Mouse (Mus musculus): Measurements from ENCODE around the gene Psmb2.

The Psmb2 gene

DNA sequence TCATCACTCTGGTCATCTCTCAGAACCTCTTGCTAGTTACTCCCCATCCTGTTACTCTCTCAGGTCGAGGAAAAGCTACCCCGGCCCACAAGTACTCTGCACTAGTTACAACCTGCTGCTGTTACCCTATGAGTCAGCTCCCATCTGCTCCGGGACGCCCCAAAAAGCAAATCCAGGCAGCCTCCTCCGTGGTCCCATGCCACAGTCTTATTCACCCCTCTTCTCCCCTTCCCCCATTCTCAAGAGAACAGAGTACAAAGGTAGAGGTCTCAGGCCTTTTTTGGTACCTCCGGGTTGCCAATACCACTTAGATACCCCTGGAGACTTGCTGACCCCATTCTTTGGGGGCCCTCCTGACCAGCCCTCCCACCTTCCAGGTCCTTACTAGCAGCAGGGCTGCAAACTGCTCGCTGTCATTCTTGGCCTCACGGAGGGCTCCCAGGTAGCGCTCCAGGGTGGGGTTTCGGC is 74.2 kb downstream of the Psmb2 start:
- intact Hi-C loops (cut with DNase I) = loop anchor here (5.0 kb wide), 1 partner anchor 96 kb away; no protein-coding TSS in a partner anchor

GRCm38 (mm10) chr4:126752024-126752607 is 74.7 kb downstream of the Psmb2 start:
- intact Hi-C loops (cut with DNase I) = loop anchor here (5.0 kb wide), 1 partner anchor 95 kb away; no protein-coding TSS in a partner anchor

DNA sequence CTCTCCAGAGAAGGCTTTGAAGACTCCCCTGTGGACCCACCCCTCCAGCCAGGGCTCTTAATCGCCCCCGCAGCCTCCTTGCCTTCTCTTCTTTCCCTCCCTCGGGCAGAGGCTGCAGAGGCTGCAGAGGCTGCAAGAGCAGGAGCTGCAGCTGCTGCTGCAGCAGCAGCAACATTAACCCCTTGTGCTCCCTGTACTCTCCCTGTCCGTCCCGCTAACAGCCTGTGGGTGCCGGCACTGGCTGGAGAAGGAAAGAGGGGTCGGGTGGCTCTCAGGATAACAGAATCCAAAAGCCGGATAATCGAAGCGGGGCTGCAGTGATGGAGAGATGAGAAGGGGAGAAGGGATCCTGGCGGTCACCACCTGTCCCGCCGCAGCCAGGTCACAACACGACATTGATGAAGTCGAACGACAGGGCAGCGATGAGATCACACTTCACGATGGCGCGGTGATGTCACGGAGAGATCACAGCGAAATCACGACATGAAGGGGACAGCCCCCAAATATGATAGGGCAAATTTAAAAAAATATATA is 75.2 kb downstream of the Psmb2 start:
- intact Hi-C loops (cut with DNase I) = loop anchor here (5.0 kb wide), 1 partner anchor 95 kb away; no protein-coding TSS in a partner anchor

DNA sequence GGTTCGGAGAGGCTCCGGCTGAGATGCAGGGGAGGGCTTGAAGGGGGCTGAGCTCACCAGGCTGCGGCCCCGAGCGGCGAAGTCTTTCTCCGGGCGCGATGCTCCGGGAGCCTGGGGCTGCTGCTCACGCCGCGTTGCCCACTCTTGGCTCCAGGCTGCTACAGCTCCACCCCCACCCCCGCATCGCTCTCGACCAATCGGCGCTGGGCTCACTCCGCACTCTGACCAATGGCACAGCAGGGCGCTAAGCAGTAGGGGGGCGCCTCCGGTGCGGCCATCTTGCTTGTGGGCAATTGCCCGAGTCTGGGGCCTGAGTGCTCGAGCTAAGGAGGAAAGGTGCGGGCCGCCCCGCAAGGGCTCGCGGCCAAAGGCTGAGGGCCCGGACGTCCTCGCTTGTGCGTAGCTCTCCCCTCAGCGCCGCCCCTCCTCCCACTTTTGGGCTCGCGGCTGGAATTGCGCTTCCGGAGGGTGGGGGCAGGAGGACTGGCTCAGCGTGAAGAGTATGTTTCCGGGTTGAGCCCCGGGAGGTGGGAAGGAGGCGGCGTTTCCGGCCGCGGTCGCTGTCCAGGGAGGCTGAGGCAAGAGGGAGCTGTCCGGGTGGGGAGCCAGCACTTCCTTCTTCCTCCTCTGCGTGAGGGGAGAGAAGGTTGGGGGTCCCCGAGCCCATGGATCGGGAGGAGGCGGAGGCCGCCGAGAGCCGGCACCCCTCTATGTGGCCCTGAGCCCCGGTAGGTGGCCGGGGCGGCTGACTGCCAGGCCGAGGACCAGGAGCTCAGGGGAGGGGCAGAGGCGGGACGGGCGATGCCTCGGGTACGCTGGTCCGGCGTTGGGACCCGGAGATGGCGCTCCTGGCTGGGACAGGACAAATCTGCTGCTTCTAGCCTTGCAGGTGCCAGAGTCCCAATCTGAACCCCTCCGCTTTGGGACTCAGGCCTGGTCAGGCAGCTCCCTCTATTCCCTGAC is 76.1 kb downstream of the Psmb2 start, which contains the start of the genes Ncdn and AU040320:
TSS of gene Ncdn (minus strand) at position 171 of the 963 bp plus-strand sequence.
TSS of gene AU040320 (plus strand) at position 277 of the 963 bp plus-strand sequence.
- intact Hi-C loops (cut with DNase I) = loop anchor here (5.0 kb wide), 1 partner anchor 94 kb away; no protein-coding TSS in a partner anchor

DNA sequence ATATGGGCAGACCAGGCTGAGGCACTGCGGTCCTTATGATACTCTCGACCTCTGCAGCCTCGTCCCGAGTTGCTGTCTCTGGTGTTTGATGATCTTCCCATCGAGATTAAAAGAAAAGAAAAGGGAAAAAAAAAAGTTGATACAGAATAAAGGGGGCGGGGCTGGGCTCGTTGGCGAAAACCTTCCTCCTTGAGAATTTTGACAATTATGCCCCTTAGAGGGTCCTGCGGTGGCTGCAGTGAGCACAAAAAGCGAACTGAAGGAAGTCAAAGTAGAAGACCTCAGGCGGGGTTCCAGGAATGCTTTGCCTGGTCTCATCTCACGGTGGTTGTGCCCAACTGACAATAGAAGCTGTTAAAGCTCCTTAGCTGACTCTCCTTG is 76.8 kb downstream of the Psmb2 start:
- intact Hi-C loops (cut with DNase I) = loop anchor here (5.0 kb wide), 1 partner anchor 93 kb away; no protein-coding TSS in a partner anchor

- intact Hi-C loops (cut with DNase I) = loop anchor here (5.0 kb wide), 1 partner anchor 92 kb away; no protein-coding TSS in a partner anchor
Measured at GRCm38 (mm10) chr4:126754736-126755374, 77.4 kb downstream of the Psmb2 start.

- intact Hi-C loops (cut with DNase I) = no loop called here
Measured at GRCm38 (mm10) chr4:126756766-126757165, 79.3 kb downstream of the Psmb2 start.

- intact Hi-C loops (cut with DNase I) = no loop called here
Measured at GRCm38 (mm10) chr4:126758299-126758698, 80.9 kb downstream of the Psmb2 start.
